Mouse (Mus musculus): ENCODE measurements around the gene Ublcp1. TPM values are rescaled to one million over a fixed set of nuclear protein-coding genes. Genes with fewer than 3 reads are reported as not detected.

Gene Ublcp1
- polyA plus RNA-seq, 1 experiment = 52.5 TPM

- no peak overlapping the region for H3K4me3 ChIP-seq (replicated peaks; ENCODE audit: control insufficient read depth, low read depth, low read length)
- no peaks in the 10 kb centered on the region; the same call in 1 of the 2 replicates for H3K4me1 ChIP-seq (ENCODE audit: control insufficient read depth, insufficient read depth, low read length)
- H3K27ac ChIP-seq (ENCODE audit: control insufficient read depth, insufficient read depth, low read depth, low read length, poor library complexity) = no peak overlapping the region
- WGBS = 61% methylated on average over 6 of the region's 6 CpGs
- no peak for TF ChIP-seq POLR2A (IDR thresholded peaks at IDR 0.05; ENCODE audit: borderline replicate concordance, control insufficient read depth, low read depth, low read length)
- TF ChIP-seq CTCF (IDR thresholded peaks at IDR 0.05; ENCODE audit: control insufficient read depth, insufficient read depth, low read length) = no peak
Measured at GRCm38 (mm10) chr11:44423261-44423660, 47.0 kb downstream of the Ublcp1 start.

- no peak overlapping the region for H3K27ac ChIP-seq (ENCODE audit: control insufficient read depth, insufficient read depth, low read depth, low read length, poor library complexity)
- H3K4me3 ChIP-seq (replicated peaks; ENCODE audit: control insufficient read depth, low read depth, low read length) = no peak overlapping the region
- no peaks in the 10 kb centered on the region; the same call in 1 of the 2 replicates for H3K4me1 ChIP-seq (ENCODE audit: control insufficient read depth, insufficient read depth, low read length)
- WGBS = 74% methylated on average over 10 of the region's 10 CpGs
- TF ChIP-seq CTCF (IDR thresholded peaks at IDR 0.05; ENCODE audit: control insufficient read depth, insufficient read depth, low read length) = no peak
- TF ChIP-seq POLR2A (IDR thresholded peaks at IDR 0.05; ENCODE audit: borderline replicate concordance, control insufficient read depth, low read depth, low read length) = no peak
Measured at GRCm38 (mm10) chr11:44422337-44423111, 47.8 kb downstream of the Ublcp1 start.

GRCm38 (mm10) chr11:44417403-44417802, 52.9 kb downstream of the Ublcp1 start:
- Histone ChIP-seq H3K4me1 (ENCODE audit: control insufficient read depth, insufficient read depth, low read length) (no peaks in the 10 kb centered on the region), H3K4me3 (replicated peaks; ENCODE audit: control insufficient read depth, low read depth, low read length) (no peak overlapping the region), H3K27ac (ENCODE audit: control insufficient read depth, insufficient read depth, low read depth, low read length, poor library complexity) (no peak overlapping the region)
- TF ChIP-seq CTCF (IDR thresholded peaks at IDR 0.05; ENCODE audit: control insufficient read depth, insufficient read depth, low read length) (no peak), POLR2A (IDR thresholded peaks at IDR 0.05; ENCODE audit: borderline replicate concordance, control insufficient read depth, low read depth, low read length) (no peak)
- 38% methylated on average over 1 of the region's 1 CpGs for WGBS

GRCm38 (mm10) chr11:44414605-44415004, 55.7 kb downstream of the Ublcp1 start:
- WGBS = 88% methylated on average over 3 of the region's 3 CpGs
- Histone ChIP-seq H3K4me1 (ENCODE audit: control insufficient read depth, insufficient read depth, low read length) (no peaks in the 10 kb centered on the region), H3K4me3 (replicated peaks; ENCODE audit: control insufficient read depth, low read depth, low read length) (no peak overlapping the region), H3K27ac (ENCODE audit: control insufficient read depth, insufficient read depth, low read depth, low read length, poor library complexity) (no peak overlapping the region)
- TF ChIP-seq CTCF (IDR thresholded peaks at IDR 0.05; ENCODE audit: control insufficient read depth, insufficient read depth, low read length) (no peak), POLR2A (IDR thresholded peaks at IDR 0.05; ENCODE audit: borderline replicate concordance, control insufficient read depth, low read depth, low read length) (no peak)

- H3K4me3 ChIP-seq (replicated peaks; ENCODE audit: control insufficient read depth, low read depth, low read length) = no peak overlapping the region
- 81% methylated on average over 3 of the region's 3 CpGs for WGBS
- H3K4me1 ChIP-seq (ENCODE audit: control insufficient read depth, insufficient read depth, low read length) = no peaks in the 10 kb centered on the region
- no peak overlapping the region for H3K27ac ChIP-seq (ENCODE audit: control insufficient read depth, insufficient read depth, low read depth, low read length, poor library complexity)
- TF ChIP-seq POLR2A (IDR thresholded peaks at IDR 0.05; ENCODE audit: borderline replicate concordance, control insufficient read depth, low read depth, low read length) (no peak), CTCF (IDR thresholded peaks at IDR 0.05; ENCODE audit: control insufficient read depth, insufficient read depth, low read length) (no peak)
Measured at GRCm38 (mm10) chr11:44413371-44413770, 56.9 kb downstream of the Ublcp1 start.

- H3K27ac ChIP-seq (ENCODE audit: control insufficient read depth, insufficient read depth, low read depth, low read length, poor library complexity) = no peak overlapping the region
- H3K4me1 ChIP-seq (ENCODE audit: control insufficient read depth, insufficient read depth, low read length) = no peaks in the 10 kb centered on the region
- H3K4me3 ChIP-seq (replicated peaks; ENCODE audit: control insufficient read depth, low read depth, low read length) = no peak overlapping the region
- 70% methylated on average over 8 of the region's 8 CpGs for WGBS
- TF ChIP-seq CTCF (IDR thresholded peaks at IDR 0.05; ENCODE audit: control insufficient read depth, insufficient read depth, low read length) (peak; percentile 30; the same call in 1 of the 2 replicates), POLR2A (IDR thresholded peaks at IDR 0.05; ENCODE audit: borderline replicate concordance, control insufficient read depth, low read depth, low read length) (no peak)
Measured at GRCm38 (mm10) chr11:44412276-44412675, 58.0 kb downstream of the Ublcp1 start.

GRCm38 (mm10) chr11:44410413-44410812, 59.9 kb downstream of the Ublcp1 start:
- H3K4me3 ChIP-seq (replicated peaks; ENCODE audit: control insufficient read depth, low read depth, low read length) = no peak overlapping the region
- 11% methylated on average over 3 of the region's 3 CpGs for WGBS
- H3K4me1 ChIP-seq (ENCODE audit: control insufficient read depth, insufficient read depth, low read length) = no peaks in the 10 kb centered on the region
- H3K27ac ChIP-seq (ENCODE audit: control insufficient read depth, insufficient read depth, low read depth, low read length, poor library complexity) = no peak overlapping the region
- TF ChIP-seq CTCF (IDR thresholded peaks at IDR 0.05; ENCODE audit: control insufficient read depth, insufficient read depth, low read length) = no peak
- no peak for TF ChIP-seq POLR2A (IDR thresholded peaks at IDR 0.05; ENCODE audit: borderline replicate concordance, control insufficient read depth, low read depth, low read length)

GRCm38 (mm10) chr11:44408626-44409025, 61.7 kb downstream of the Ublcp1 start:
- Histone ChIP-seq H3K4me3 (replicated peaks; ENCODE audit: control insufficient read depth, low read depth, low read length) (no peak overlapping the region), H3K27ac (ENCODE audit: control insufficient read depth, insufficient read depth, low read depth, low read length, poor library complexity) (no peak overlapping the region), H3K4me1 (ENCODE audit: control insufficient read depth, insufficient read depth, low read length) (no peaks in the 10 kb centered on the region; the same call in 1 of the 2 replicates)
- TF ChIP-seq CTCF (IDR thresholded peaks at IDR 0.05; ENCODE audit: control insufficient read depth, insufficient read depth, low read length) (no peak), POLR2A (IDR thresholded peaks at IDR 0.05; ENCODE audit: borderline replicate concordance, control insufficient read depth, low read depth, low read length) (no peak)
- WGBS = 56% methylated on average over 5 of the region's 5 CpGs

All from bone marrow, adult 2 months (tissue).